Mouse (Mus musculus): ENCODE data around the gene Cyp4a12b. TPM values are rescaled to one million over a fixed set of nuclear protein-coding genes. Genes with fewer than 3 reads are reported as not detected.
"Not testable (repeated sequence)": the region's sequence is repeated elsewhere in the genome, so short reads cannot be mapped to it uniquely, and the experiment has no call there.

Cyp4a12b gene
- polyA plus RNA-seq (2015; fragmentation: Nextera tagmentation; extraction: Ambion mirVana) = not detected in 2 replicates

DNA sequence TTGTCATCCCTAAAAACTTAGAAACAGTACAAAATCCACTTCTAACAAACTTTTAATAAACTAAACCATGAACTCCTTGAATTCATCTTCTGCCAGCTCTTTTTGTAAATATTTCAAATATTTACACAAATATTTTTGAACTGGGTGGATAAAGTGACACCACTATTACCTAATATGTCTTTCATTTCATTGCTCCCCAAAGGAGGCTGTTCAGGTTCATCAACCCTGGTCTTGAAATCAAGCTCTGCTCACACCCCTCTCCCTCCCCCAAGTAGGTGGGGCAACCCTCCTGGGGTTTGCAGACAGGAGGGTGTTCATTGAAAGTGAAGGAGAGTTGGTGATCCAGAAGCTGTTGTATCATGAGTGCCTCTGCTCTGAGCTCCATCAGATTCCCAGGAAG, at the start of gene Cyp4a12b:
Cyp4a12b (plus strand) TSS at position 301 of the 400 bp plus-strand sequence.
- H3K9ac ChIP-seq (replicated peaks); H3K27me3 ChIP-seq (replicated peaks); H3K27ac ChIP-seq (replicated peaks); H3K4me2 ChIP-seq; H3K36me3 ChIP-seq; H3K4me3 ChIP-seq (replicated peaks); H3K4me1 ChIP-seq; H3K9me3 ChIP-seq (replicated peaks); ATAC-seq (ENCODE audit: low FRiP score): not testable (repeated sequence)

- not testable (repeated sequence) for H3K27ac ChIP-seq (replicated peaks); H3K9ac ChIP-seq (replicated peaks); H3K4me2 ChIP-seq; ATAC-seq (ENCODE audit: low FRiP score); H3K36me3 ChIP-seq; H3K9me3 ChIP-seq (replicated peaks); H3K27me3 ChIP-seq (replicated peaks); H3K4me1 ChIP-seq; H3K4me3 ChIP-seq (replicated peaks)
- 87% methylated on average over 3 of the region's 3 CpGs for WGBS
Measured at GRCm38 (mm10) chr4:115365624-115366023, 45.8 kb upstream of the Cyp4a12b start.

GRCm38 (mm10) chr4:115368067-115368466, 43.4 kb upstream of the Cyp4a12b start:
- not testable (repeated sequence) for H3K4me2 ChIP-seq; ATAC-seq (ENCODE audit: low FRiP score); H3K9ac ChIP-seq (replicated peaks); H3K27ac ChIP-seq (replicated peaks); H3K4me1 ChIP-seq; H3K27me3 ChIP-seq (replicated peaks); H3K9me3 ChIP-seq (replicated peaks); H3K4me3 ChIP-seq (replicated peaks); H3K36me3 ChIP-seq

DNA sequence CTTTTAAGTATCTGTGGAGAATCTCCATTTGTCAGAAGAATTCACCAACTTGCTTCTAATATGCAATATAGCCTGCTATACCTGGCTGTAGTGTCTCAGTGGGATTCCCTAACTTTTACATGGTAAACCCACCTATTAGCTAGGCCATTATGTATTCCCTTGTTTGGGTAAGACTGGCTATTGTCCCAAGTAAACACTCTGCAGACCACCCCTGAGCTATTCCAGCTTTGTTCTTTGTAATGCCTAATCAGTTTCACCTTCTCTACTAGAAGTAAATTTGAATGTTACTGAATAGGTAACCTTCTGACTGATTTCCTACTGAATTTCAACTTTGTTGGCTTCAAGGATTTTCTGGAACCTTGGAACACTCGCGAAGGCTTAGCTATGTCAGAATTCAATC, 15.2 kb upstream of the Cyp4a12b start:
- not testable (repeated sequence) for H3K27me3 ChIP-seq (replicated peaks); H3K27ac ChIP-seq (replicated peaks); H3K9me3 ChIP-seq (replicated peaks); H3K36me3 ChIP-seq; ATAC-seq (ENCODE audit: low FRiP score); H3K9ac ChIP-seq (replicated peaks); H3K4me1 ChIP-seq; H3K4me2 ChIP-seq; H3K4me3 ChIP-seq (replicated peaks)
- 84% methylated on average over 2 of the region's 2 CpGs for WGBS

GRCm38 (mm10) chr4:115396950-115397349, 14.5 kb upstream of the Cyp4a12b start:
- not testable (repeated sequence) for H3K9me3 ChIP-seq (replicated peaks); H3K4me3 ChIP-seq (replicated peaks); H3K36me3 ChIP-seq; H3K27ac ChIP-seq (replicated peaks); H3K9ac ChIP-seq (replicated peaks); H3K4me2 ChIP-seq; H3K27me3 ChIP-seq (replicated peaks); ATAC-seq (ENCODE audit: low FRiP score); H3K4me1 ChIP-seq

- H3K36me3 ChIP-seq = no peaks in the 10 kb centered on the region
- H3K4me2 ChIP-seq = no peak overlapping the region
- H3K27ac ChIP-seq (replicated peaks) = no peak overlapping the region
- H3K4me3 ChIP-seq (replicated peaks) = no peak overlapping the region
- no peaks in the 10 kb centered on the region for H3K27me3 ChIP-seq (replicated peaks)
- no peaks in the 10 kb centered on the region for H3K9me3 ChIP-seq (replicated peaks)
- no peaks in the 10 kb centered on the region for H3K4me1 ChIP-seq
- ATAC-seq (ENCODE audit: low FRiP score) = no peak
- H3K9ac ChIP-seq (replicated peaks) = no peak overlapping the region
- 69% methylated on average over 3 of the region's 3 CpGs for WGBS
Measured at GRCm38 (mm10) chr4:115450577-115451137, 39.2 kb downstream of the Cyp4a12b start.

DNA sequence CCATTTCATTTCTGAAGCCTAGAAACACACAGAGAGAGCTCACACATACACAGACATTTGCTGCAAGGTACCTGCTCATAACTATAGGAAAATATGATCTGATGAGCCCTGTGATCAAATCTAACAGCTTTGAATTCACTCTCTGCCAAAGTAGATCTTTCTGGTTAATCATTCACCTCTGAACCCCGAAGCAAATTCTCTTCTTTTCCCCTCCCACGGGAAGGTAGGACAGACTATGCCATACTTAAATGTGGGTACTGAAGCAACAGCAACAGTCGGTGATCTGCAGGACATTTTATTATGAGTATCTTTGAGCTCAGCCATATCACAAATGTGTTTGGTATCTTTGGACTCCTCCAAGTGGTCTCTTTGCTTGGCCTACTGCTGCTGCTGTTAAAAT, 40.9 kb downstream of the Cyp4a12b start, which contains the start of gene Cyp4a30b:
Cyp4a30b (plus strand) TSS at position 301 of the 400 bp plus-strand sequence.
- WGBS = 89% methylated on average over 3 of the region's 3 CpGs
- Histone ChIP-seq H3K27me3 (replicated peaks) (no peaks in the 10 kb centered on the region), H3K4me2 (no peak within 1 kb of the TSS), H3K9ac (replicated peaks) (no peak within 1 kb of the TSS), H3K9me3 (replicated peaks) (no peaks in the 10 kb centered on the region), H3K4me3 (replicated peaks) (no peak within 1 kb of the TSS), H3K27ac (replicated peaks) (no peak within 1 kb of the TSS), H3K36me3 (no peaks in the 10 kb centered on the region), H3K4me1 (no peaks in the 10 kb centered on the region)
- ATAC-seq (ENCODE audit: low FRiP score) = no peak

DNA sequence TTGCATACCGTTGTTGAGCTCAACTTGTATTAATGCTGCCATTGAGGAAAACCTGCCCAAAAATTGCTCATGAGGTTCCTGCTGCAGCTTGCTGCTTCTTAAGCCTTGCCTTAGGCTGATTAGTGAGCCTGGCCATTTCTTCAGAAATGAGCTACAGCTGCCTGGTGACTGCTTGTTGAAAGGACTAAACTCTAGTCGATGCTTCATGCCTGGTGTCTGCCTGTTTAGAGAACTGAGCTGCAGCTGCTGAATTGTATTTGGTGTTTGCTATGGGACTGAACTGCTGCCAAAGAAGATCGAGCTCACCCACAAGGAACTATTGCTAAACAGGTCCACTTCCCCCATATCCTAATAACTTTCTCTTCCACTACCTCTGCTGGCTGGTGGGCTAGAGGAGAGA, 62.2 kb downstream of the Cyp4a12b start:
- ATAC-seq (ENCODE audit: low FRiP score); H3K36me3 ChIP-seq; H3K4me1 ChIP-seq; H3K9ac ChIP-seq (replicated peaks); H3K9me3 ChIP-seq (replicated peaks); H3K4me3 ChIP-seq (replicated peaks); H3K4me2 ChIP-seq; H3K27me3 ChIP-seq (replicated peaks); H3K27ac ChIP-seq (replicated peaks): not testable (repeated sequence)
- 81% methylated on average over 3 of the region's 3 CpGs for WGBS

DNA sequence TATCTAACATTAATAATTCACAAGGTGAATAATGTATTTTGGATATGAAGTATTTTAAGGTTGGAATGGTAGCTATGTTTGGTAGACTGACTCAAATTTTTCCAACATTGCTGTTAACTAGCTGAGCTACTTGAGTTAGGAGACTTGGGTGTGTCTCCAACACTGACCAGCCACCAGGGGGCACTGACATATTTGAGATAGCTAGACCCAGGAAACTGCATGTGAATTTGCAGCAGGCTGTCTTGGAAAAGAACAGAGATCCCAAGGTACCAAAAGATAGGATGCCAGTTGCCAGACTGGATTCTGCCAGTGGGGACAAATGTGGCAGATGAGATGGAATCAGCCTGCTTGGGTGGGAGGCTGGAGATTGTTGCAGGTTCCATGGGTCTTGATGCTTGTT, 64.6 kb downstream of the Cyp4a12b start:
- H3K9ac ChIP-seq (replicated peaks); H3K27me3 ChIP-seq (replicated peaks); H3K36me3 ChIP-seq; ATAC-seq (ENCODE audit: low FRiP score); H3K4me1 ChIP-seq; H3K4me2 ChIP-seq; H3K4me3 ChIP-seq (replicated peaks); H3K9me3 ChIP-seq (replicated peaks); H3K27ac ChIP-seq (replicated peaks): not testable (repeated sequence)

DNA sequence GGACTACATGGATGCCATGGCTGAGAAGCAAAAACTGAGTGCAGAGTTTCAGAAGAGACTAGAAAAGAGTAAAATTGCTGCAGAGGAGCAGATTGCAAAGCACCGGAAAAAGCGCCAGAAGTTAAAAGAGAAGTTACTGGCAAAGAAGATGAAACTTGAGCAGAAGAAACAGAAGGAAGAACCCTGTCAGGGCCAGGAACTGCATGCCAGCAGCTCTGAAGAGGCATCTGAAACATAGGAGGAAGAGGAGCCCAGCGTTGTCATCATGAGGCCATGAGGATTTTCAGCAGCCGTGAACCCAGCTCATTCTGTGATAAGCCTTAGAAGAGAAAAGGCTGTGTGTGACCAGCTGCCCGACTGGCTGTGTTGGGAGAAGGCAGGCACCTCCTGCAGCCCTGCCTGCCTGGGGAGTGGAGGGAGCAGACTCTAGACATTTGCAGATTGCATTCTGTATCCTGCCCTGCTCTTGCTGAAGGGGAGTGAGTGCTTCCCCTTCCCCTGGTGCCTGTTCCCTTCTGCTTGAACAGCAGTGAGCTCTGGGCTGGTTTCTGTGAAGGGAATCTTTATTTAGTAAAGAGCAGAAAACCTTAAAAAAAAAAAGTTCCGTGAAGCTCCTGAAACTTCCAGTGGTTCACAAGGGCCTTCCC, 69.7 kb downstream of the Cyp4a12b start:
- Histone ChIP-seq H3K9ac (replicated peaks) (no peak overlapping the region), H3K9me3 (replicated peaks) (no peaks in the 10 kb centered on the region), H3K27me3 (replicated peaks) (no peaks in the 10 kb centered on the region), H3K4me1 (no peaks in the 10 kb centered on the region), H3K36me3 (no peaks in the 10 kb centered on the region), H3K4me3 (replicated peaks) (no peak overlapping the region), H3K4me2 (no peak overlapping the region), H3K27ac (replicated peaks) (no peak overlapping the region)
- 79% methylated on average over 6 of the region's 6 CpGs for WGBS
- ATAC-seq (ENCODE audit: low FRiP score) = no peak
